Mouse (Mus musculus) ES-E14 (cell line): Measurements from ENCODE around the gene Rsl24d1.

Experiments used
- MAFK ChIP-seq: IDR thresholded peaks from 2 replicates; pipeline ENCODE4 v1.6.1; 2014; ENCODE audit warnings: mild to moderate bottlenecking, low read depth, low read length, inconsistent platforms; ENCODE audit not compliant: insufficient read depth
- ZC3H11A ChIP-seq: IDR thresholded peaks from 2 replicates; pipeline ENCODE4 v1.6.1; 2012; ENCODE audit warnings: low read depth, mild to moderate bottlenecking, inconsistent platforms, low read length, borderline replicate concordance
- ZNF384 ChIP-seq: IDR thresholded peaks from 2 replicates; pipeline ENCODE4 v1.6.1; 2012; ENCODE audit warnings: low read depth, low read length, inconsistent platforms

- TF ChIP-seq ZC3H11A: no peak
- no peak for TF ChIP-seq MAFK
- no peak for TF ChIP-seq ZNF384
Measured at GRCm38 (mm10) chr9:73068230-73068679, 45.0 kb upstream of the Rsl24d1 start.
